Mouse (Mus musculus): ENCODE results near the gene Tspear. TPM values are rescaled to one million over a fixed set of nuclear protein-coding genes. Genes with fewer than 3 reads are reported as not detected.
"Not testable (repeated sequence)": the region's sequence is repeated elsewhere in the genome, so short reads cannot be mapped to it uniquely, and the experiment has no call there.

Gene Tspear
- polyA plus RNA-seq, 1 experiment from 2014 or later: 0.07 TPM

DNA sequence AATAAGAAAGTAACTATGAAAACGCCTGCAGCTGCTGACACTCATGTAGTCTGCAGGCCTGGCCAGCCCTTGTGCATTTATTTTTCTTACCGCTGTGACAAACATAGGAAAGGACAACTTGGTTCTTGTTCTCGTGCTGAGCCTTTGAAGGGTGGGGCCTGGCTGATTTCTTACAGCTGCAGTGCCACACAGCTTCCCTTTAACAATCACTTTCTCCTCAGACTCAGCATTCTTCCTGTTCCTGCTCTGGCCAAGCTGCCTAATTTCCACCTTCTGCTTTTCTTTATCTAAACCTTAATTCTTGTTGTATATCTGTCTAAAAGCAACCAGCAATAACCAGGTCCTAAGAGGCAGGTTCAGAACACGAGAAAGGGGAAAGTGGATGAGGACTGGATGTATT, 27.4 kb downstream of the Tspear start:
- no peaks in the 10 kb centered on the region for H3K36me3 ChIP-seq
- H3K9me3 ChIP-seq (replicated peaks): no peaks in the 10 kb centered on the region; the same call in 1 of the 2 replicates
- DNase-seq (no peak), ATAC-seq (ENCODE audit: low read depth) (no peak)
- H3K4me1 ChIP-seq (replicated peaks): no peaks in the 10 kb centered on the region
- no peaks in the 10 kb centered on the region for H3K27me3 ChIP-seq
- H3K9ac ChIP-seq: no peak overlapping the region
- 38% methylated on average over 4 of the region's 4 CpGs for WGBS (ENCODE audit: insufficient replicate concordance)
- no peak overlapping the region for H3K27ac ChIP-seq
- no peak overlapping the region for H3K4me3 ChIP-seq (replicated peaks)
- H3K4me2 ChIP-seq: no peak overlapping the region

- WGBS (ENCODE audit: insufficient replicate concordance): 58% methylated on average over 1 of the region's 1 CpGs
These were observed 29.1 kb downstream of the Tspear start, which contains the start of gene Gm10142 for GRCm38 (mm10) chr10:77715507-77715906. TSS of gene Gm10142 (plus strand) at chr10:77715807.

DNA sequence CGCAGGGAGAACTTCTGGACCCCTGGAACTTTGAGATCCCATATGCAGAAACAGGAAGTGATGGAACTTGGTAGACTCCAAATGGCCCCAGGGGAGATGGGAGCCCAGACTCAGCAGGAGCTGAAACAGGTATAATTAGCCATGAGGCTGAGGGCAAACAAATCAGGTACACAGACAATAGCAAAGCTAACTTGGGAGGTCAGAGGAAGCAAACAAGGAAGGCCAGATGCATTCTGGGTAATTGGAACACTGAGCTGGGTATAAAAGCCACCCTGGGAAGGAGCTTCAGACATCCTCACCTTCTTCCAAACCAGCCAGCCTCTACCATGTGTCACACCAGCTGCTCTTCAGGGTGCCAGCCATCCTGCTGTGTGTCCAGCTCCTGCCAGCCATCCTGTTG, 33.9 kb downstream of the Tspear start, which contains the start of gene Krtap12-1:
Krtap12-1 (plus strand) TSS at position 301 of the 400 bp plus-strand sequence.
- not testable (repeated sequence) for H3K4me2 ChIP-seq; H3K27ac ChIP-seq; DNase-seq; ATAC-seq (ENCODE audit: low read depth); H3K9me3 ChIP-seq (replicated peaks); H3K27me3 ChIP-seq; H3K36me3 ChIP-seq; H3K9ac ChIP-seq; H3K4me1 ChIP-seq (replicated peaks); H3K4me3 ChIP-seq (replicated peaks)
- WGBS (ENCODE audit: insufficient replicate concordance): 59% methylated on average over 1 of the region's 1 CpGs

More at GRCm38 (mm10) chr10:77715507-77715906, 29.1 kb downstream of the Tspear start, which contains the start of gene Gm10142:
- H3K27ac ChIP-seq: no peak within 1 kb of the TSS
- H3K9ac ChIP-seq: no peak within 1 kb of the TSS
- no peaks in the 10 kb centered on the region for H3K27me3 ChIP-seq
- no peaks in the 10 kb centered on the region; the same call in 1 of the 2 replicates for H3K9me3 ChIP-seq (replicated peaks)
- H3K4me1 ChIP-seq (replicated peaks): no peaks in the 10 kb centered on the region
- no peak for ATAC-seq (ENCODE audit: low read depth)
- H3K4me3 ChIP-seq (replicated peaks): no peak within 1 kb of the TSS
- no peak within 1 kb of the TSS for H3K4me2 ChIP-seq
- no peaks in the 10 kb centered on the region for H3K36me3 ChIP-seq
- no peak for DNase-seq

- no peak overlapping the region for H3K27ac ChIP-seq
- DNase-seq: no peak
- WGBS (ENCODE audit: insufficient replicate concordance): 63% methylated on average over 8 of the region's 8 CpGs
These were observed 38.5 kb downstream of the Tspear start for GRCm38 (mm10) chr10:77724855-77725254.

GRCm38 (mm10) chr10:77726186-77726585, 39.8 kb downstream of the Tspear start, which contains the start of gene Gm10100:
TSS of gene Gm10100 (plus strand) at chr10:77726486.
- WGBS (ENCODE audit: insufficient replicate concordance): 26% methylated on average over 3 of the region's 3 CpGs
- ATAC-seq (ENCODE audit: low read depth) (no peak), DNase-seq (no peak)
- Histone ChIP-seq H3K9ac (no peak within 1 kb of the TSS), H3K36me3 (no peaks in the 10 kb centered on the region), H3K4me1 (replicated peaks) (no peaks in the 10 kb centered on the region), H3K4me2 (no peak within 1 kb of the TSS), H3K27ac (no peak within 1 kb of the TSS), H3K9me3 (replicated peaks) (no peaks in the 10 kb centered on the region), H3K27me3 (no peaks in the 10 kb centered on the region), H3K4me3 (replicated peaks) (no peak within 1 kb of the TSS)

More at GRCm38 (mm10) chr10:77724855-77725254, 38.5 kb downstream of the Tspear start:
- Histone ChIP-seq H3K4me2 (no peak overlapping the region), H3K36me3 (no peaks in the 10 kb centered on the region), H3K4me1 (replicated peaks) (no peaks in the 10 kb centered on the region), H3K27me3 (no peaks in the 10 kb centered on the region), H3K4me3 (replicated peaks) (no peak overlapping the region), H3K9me3 (replicated peaks) (no peaks in the 10 kb centered on the region), H3K9ac (no peak overlapping the region)
- no peak for ATAC-seq (ENCODE audit: low read depth)

DNA sequence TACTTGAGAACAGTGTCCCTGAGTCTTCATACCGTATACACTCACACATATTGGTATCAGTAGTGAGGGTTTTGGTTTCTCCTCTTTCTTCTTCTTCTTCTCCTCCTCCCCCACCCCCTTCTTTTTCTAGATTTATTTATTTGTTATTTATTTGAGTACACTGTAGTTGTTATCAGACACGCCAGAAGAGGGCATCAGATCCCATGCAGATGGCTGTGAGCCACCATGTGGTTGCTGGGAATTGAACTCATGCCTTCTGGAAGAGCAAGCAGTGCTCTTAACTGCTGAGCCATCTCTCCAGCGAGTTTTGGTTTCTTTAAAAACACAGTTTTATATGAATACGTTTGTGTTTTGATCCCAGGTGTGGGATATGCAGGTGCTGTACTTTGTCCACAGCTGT, 41.9 kb downstream of the Tspear start:
- Histone ChIP-seq H3K4me2 (no peak overlapping the region), H3K9me3 (replicated peaks) (no peaks in the 10 kb centered on the region), H3K36me3 (no peaks in the 10 kb centered on the region), H3K27ac (no peak overlapping the region), H3K27me3 (no peaks in the 10 kb centered on the region), H3K9ac (no peak overlapping the region), H3K4me1 (replicated peaks) (no peaks in the 10 kb centered on the region), H3K4me3 (replicated peaks) (no peak overlapping the region)
- ATAC-seq (ENCODE audit: low read depth): no peak
- DNase-seq: no peak
- 47% methylated on average over 4 of the region's 4 CpGs for WGBS (ENCODE audit: insufficient replicate concordance)

GRCm38 (mm10) chr10:77729241-77729640, 42.9 kb downstream of the Tspear start:
- Histone ChIP-seq H3K4me3 (replicated peaks) (no peak overlapping the region), H3K27me3 (no peaks in the 10 kb centered on the region), H3K4me1 (replicated peaks) (no peaks in the 10 kb centered on the region), H3K36me3 (no peaks in the 10 kb centered on the region), H3K4me2 (no peak overlapping the region), H3K27ac (no peak overlapping the region), H3K9ac (no peak overlapping the region), H3K9me3 (replicated peaks) (no peaks in the 10 kb centered on the region; the same call in 1 of the 2 replicates)
- ATAC-seq (ENCODE audit: low read depth) (no peak), DNase-seq (no peak)
- 34% methylated on average over 4 of the region's 4 CpGs for WGBS (ENCODE audit: insufficient replicate concordance)

DNA sequence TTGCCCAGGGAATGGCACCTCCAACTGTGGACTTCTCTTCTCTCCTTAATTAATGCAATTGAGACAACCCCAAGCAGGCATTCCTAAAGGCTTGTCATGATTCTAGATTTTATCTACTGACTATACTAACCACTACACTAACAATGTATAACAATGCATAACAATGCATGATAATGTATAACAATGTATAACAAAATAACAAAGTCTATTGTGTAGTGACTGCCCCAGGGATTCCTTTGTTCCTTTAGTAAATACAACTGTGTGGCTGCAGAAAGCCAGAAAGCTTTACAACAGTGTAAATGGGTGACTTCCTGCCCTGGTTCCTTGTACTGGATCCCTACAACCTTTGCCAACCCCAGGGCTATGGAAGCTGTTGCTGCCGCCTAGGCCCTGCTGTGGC, 49.6 kb downstream of the Tspear start:
- Histone ChIP-seq H3K27ac (no peak overlapping the region), H3K4me1 (replicated peaks) (no peaks in the 10 kb centered on the region), H3K27me3 (no peaks in the 10 kb centered on the region), H3K9me3 (replicated peaks) (peaks cover 3% of the 10 kb centered on the region; the same call in 1 of the 2 replicates), H3K36me3 (no peaks in the 10 kb centered on the region), H3K4me2 (no peak overlapping the region), H3K9ac (no peak overlapping the region), H3K4me3 (replicated peaks) (no peak overlapping the region)
- WGBS (ENCODE audit: insufficient replicate concordance): 79% methylated on average over 1 of the region's 1 CpGs
- ATAC-seq (ENCODE audit: low read depth) (no peak), DNase-seq (no peak)

DNA sequence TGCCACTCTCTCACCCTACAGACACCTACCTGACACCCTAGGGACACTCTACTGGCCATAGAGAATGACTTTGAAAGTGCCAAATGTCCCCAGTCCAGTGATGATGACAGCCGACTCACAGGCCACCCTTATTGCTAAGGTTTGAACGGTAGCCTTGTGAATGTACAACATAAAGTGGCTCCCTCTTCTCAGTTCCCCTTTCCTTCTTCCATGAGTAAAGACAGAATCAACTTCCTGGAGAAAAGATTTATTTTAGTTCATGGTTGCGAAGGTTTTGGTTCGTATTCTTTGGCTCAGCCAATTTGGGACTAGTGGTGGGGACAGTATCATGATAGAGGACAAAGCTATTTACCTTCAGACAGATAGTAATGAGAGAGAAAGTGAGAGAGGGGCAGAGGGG, 52.6 kb downstream of the Tspear start:
- Histone ChIP-seq H3K27ac (no peak overlapping the region), H3K9ac (no peak overlapping the region), H3K4me3 (replicated peaks) (no peak overlapping the region), H3K9me3 (replicated peaks) (peaks cover 3% of the 10 kb centered on the region; the same call in 1 of the 2 replicates), H3K36me3 (no peaks in the 10 kb centered on the region), H3K4me1 (replicated peaks) (no peaks in the 10 kb centered on the region), H3K27me3 (no peaks in the 10 kb centered on the region), H3K4me2 (no peak overlapping the region)
- WGBS (ENCODE audit: insufficient replicate concordance): 56% methylated on average over 4 of the region's 4 CpGs
- DNase-seq (no peak), ATAC-seq (ENCODE audit: low read depth) (no peak)

GRCm38 (mm10) chr10:77741924-77742688, 55.7 kb downstream of the Tspear start, which contains the start of gene Gm18596:
TSS of gene Gm18596 (minus strand) at chr10:77742638.
- H3K4me3 ChIP-seq (replicated peaks); H3K27ac ChIP-seq; H3K4me1 ChIP-seq (replicated peaks); H3K4me2 ChIP-seq; H3K9ac ChIP-seq; H3K9me3 ChIP-seq (replicated peaks); H3K36me3 ChIP-seq; ATAC-seq (ENCODE audit: low read depth); DNase-seq; H3K27me3 ChIP-seq: not testable (repeated sequence)
- 65% methylated on average over 4 of the region's 5 CpGs for WGBS (ENCODE audit: insufficient replicate concordance)

GRCm38 (mm10) chr10:77750686-77751085, 64.3 kb downstream of the Tspear start:
- ATAC-seq (ENCODE audit: low read depth); H3K36me3 ChIP-seq; DNase-seq; H3K4me2 ChIP-seq; H3K4me3 ChIP-seq (replicated peaks); H3K9me3 ChIP-seq (replicated peaks); H3K4me1 ChIP-seq (replicated peaks); H3K27me3 ChIP-seq; H3K27ac ChIP-seq; H3K9ac ChIP-seq: not testable (repeated sequence)
- 52% methylated on average over 1 of the region's 1 CpGs for WGBS (ENCODE audit: insufficient replicate concordance)

GRCm38 (mm10) chr10:77751254-77751653, 64.9 kb downstream of the Tspear start, which contains the start of gene Gm9736:
TSS of gene Gm9736 (minus strand) at chr10:77751354.
- WGBS (ENCODE audit: insufficient replicate concordance): 45% methylated on average over 1 of the region's 1 CpGs
- H3K4me3 ChIP-seq (replicated peaks); ATAC-seq (ENCODE audit: low read depth): not testable (repeated sequence)

More at GRCm38 (mm10) chr10:77751254-77751653, 64.9 kb downstream of the Tspear start, which contains the start of gene Gm9736:
- H3K27me3 ChIP-seq; H3K9ac ChIP-seq; DNase-seq; H3K4me1 ChIP-seq (replicated peaks); H3K36me3 ChIP-seq; H3K27ac ChIP-seq; H3K4me2 ChIP-seq; H3K9me3 ChIP-seq (replicated peaks): not testable (repeated sequence)
